Mouse (Mus musculus): ENCODE data around the gene Cerkl. TPM values are rescaled to one million over a fixed set of nuclear protein-coding genes. Genes with fewer than 3 reads are reported as not detected.

Gene Cerkl
- total and polyA plus RNA-seq, 2 experiments from 2014 or later = 0.11 to 1.5 TPM

DNA sequence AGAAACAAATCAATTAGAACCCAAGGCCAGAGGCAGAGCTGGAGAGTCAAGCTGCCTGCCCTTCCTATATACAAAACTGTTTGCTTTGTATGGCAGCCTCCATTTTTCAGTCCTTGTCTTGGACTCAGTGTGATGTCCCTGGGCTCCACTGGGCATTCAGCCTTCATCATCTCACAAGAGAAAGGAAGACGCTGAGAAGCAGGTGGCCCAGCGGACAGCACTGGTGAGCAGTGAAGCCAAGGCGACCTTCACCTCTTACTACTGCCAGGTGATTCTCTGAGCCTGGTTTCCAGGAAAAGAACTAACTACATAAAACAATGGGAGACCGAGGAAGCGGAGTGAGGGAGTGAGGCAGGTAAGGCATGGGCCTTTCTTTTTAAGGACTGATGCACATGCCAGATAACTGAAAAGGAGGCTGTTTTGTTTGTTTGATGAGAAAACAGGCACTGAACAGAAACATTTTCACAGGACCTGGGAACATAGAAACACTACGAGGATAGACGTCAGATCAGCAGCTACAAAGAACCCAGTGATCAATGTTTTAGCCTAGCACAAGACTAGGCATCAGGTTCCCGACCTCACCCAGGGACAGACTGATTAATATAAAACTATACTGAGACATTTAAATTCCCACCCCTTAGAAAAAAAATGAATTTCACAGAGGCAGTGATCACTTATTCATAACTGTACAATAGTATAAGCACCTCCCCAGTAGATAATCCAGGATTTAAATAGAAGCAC is 78.1 kb downstream of the Cerkl start:
- DNase-seq (ENCODE audit: low spot score) = no peak
- no peaks in the 10 kb centered on the region for H3K9me3 ChIP-seq (ENCODE audit: low read length)
- no peaks in the 10 kb centered on the region for H3K27me3 ChIP-seq (ENCODE audit: insufficient read depth, low read length)
- no peak overlapping the region for H3K4me3 ChIP-seq (ENCODE audit: low read depth, low read length)
- H3K4me2 ChIP-seq (ENCODE audit: low read depth, low read length, poor library complexity, severe bottlenecking) = no peak overlapping the region
- TF ChIP-seq CTCF (IDR thresholded peaks at IDR 0.05) = no peak
- H3K9ac ChIP-seq (replicated peaks; ENCODE audit: low read length, poor library complexity, severe bottlenecking) = no peak overlapping the region
- no peak overlapping the region for H3K27ac ChIP-seq (ENCODE audit: low read depth, low read length)
- no peaks in the 10 kb centered on the region for H3K36me3 ChIP-seq (ENCODE audit: insufficient read depth, low read length)
- no peaks in the 10 kb centered on the region for H3K4me1 ChIP-seq (ENCODE audit: insufficient read depth, low read length)
- WGBS = 57% methylated on average over 8 of the region's 8 CpGs
- ATAC-seq (ENCODE audit: low FRiP score) = no peak

DNA sequence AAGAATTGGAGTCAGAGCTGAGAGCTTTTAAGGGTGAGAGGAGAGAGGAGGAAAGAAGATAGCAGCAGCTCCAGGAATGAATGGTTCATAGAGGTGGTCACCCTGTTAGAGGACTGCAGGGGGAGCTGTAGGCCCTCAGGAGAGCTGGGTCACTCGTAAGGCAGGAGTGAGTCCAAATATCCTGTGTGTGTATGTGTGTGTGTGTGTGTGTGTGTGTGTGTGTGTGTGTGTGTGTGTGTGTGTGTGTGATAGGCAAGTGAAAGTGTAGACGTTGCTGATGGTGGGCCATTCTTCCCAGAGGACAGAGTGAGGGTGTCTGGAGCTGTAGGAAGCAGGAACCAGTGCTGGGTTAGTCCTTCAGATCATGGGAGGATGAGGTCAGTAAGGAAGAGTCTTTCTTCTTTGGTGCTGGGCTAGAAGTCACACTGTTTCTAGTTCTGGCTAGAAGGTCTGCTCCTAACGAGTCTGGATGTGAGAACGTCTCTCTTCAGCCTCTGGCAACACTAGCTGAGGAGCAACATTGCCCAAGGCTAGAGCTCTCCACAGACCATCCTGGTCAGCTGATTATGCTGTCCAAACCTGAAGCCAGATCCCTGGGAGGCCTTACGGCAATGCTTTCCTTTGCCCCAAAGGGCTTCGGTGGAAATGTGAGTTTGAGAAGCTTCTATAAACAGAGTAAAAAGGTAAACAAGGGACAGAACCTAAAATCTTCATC is 83.9 kb downstream of the Cerkl start:
- no peaks in the 10 kb centered on the region for H3K4me1 ChIP-seq (ENCODE audit: insufficient read depth, low read length)
- no peak overlapping the region for H3K4me3 ChIP-seq (ENCODE audit: low read depth, low read length)
- H3K9me3 ChIP-seq (ENCODE audit: low read length) = no peaks in the 10 kb centered on the region
- H3K4me2 ChIP-seq (ENCODE audit: low read depth, low read length, poor library complexity, severe bottlenecking) = no peak overlapping the region
- ATAC-seq (ENCODE audit: low FRiP score) (no peak), DNase-seq (ENCODE audit: low spot score) (peak; percentile 42)
- no peak overlapping the region for H3K9ac ChIP-seq (replicated peaks; ENCODE audit: low read length, poor library complexity, severe bottlenecking)
- no peaks in the 10 kb centered on the region for H3K27me3 ChIP-seq (ENCODE audit: insufficient read depth, low read length)
- WGBS = 49% methylated on average over 6 of the region's 6 CpGs
- H3K36me3 ChIP-seq (ENCODE audit: insufficient read depth, low read length) = no peaks in the 10 kb centered on the region
- peak; percentile 53 for TF ChIP-seq CTCF (IDR thresholded peaks at IDR 0.05)
- no peak overlapping the region for H3K27ac ChIP-seq (ENCODE audit: low read depth, low read length)

DNA sequence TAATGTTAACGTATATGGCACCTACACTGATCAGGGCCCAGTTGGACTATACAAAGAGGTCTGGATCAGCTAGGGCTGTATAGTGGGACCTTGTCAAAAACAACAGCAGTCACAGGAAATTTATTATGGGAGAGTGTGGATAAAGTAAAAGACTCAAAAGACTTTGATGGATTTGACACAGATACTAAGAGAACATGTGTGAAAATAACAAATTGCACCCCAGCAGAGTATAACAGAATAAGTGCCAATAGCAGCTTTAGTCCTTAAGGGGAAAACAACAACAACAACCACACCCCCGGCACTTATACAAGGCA is 84.5 kb downstream of the Cerkl start:
- H3K27ac ChIP-seq (ENCODE audit: low read depth, low read length) = no peak overlapping the region
- no peaks in the 10 kb centered on the region for H3K36me3 ChIP-seq (ENCODE audit: insufficient read depth, low read length)
- no peaks in the 10 kb centered on the region for H3K4me1 ChIP-seq (ENCODE audit: insufficient read depth, low read length)
- no peak for DNase-seq (ENCODE audit: low spot score)
- H3K27me3 ChIP-seq (ENCODE audit: insufficient read depth, low read length) = no peaks in the 10 kb centered on the region
- 79% methylated on average over 2 of the region's 2 CpGs for WGBS
- ATAC-seq (ENCODE audit: low FRiP score) = no peak
- H3K4me2 ChIP-seq (ENCODE audit: low read depth, low read length, poor library complexity, severe bottlenecking) = no peak overlapping the region
- no peak overlapping the region for H3K9ac ChIP-seq (replicated peaks; ENCODE audit: low read length, poor library complexity, severe bottlenecking)
- TF ChIP-seq CTCF (IDR thresholded peaks at IDR 0.05) = no peak
- no peak overlapping the region for H3K4me3 ChIP-seq (ENCODE audit: low read depth, low read length)
- H3K9me3 ChIP-seq (ENCODE audit: low read length) = no peaks in the 10 kb centered on the region

DNA sequence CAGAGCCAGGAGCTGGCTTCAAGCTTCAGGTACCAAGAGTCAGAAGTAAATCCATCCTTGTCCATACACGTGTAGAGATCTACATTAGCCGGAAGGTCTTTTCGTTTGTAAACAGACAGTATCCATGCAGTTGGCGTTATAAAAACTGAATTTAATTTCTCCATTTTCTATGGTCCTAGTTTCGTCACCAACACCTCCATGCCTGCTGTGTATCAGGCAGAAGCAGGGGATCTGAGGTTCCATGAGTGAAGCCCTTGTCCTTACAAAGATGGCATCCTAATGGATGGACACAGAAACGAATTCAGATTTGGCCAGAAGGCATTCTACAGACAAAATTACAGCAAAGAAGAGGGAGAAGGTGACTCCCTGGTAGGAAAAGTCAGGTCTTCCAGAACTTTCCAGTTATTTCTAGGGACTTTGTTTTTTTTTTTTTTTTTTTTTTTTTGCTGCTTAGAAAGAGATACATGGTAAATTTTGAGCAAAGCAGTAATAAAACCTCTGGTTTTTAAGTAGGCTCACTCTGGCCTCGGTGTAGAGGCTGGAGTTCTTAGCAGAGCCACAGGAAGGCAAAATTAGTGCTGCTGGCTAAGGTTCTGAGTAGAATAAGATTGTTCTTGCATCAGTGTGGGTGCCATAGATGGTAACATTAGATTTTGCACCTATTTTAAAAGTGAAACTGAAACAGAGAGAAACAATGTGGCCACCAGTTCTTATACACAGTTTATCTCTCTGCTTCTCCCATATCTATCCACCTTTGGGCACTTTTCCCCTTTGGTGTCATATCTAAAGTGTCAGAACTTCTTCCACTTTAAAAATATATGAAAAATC is 85.0 kb downstream of the Cerkl start:
- Histone ChIP-seq H3K4me2 (ENCODE audit: low read depth, low read length, poor library complexity, severe bottlenecking) (no peak overlapping the region), H3K4me1 (ENCODE audit: insufficient read depth, low read length) (no peaks in the 10 kb centered on the region), H3K4me3 (ENCODE audit: low read depth, low read length) (no peak overlapping the region), H3K36me3 (ENCODE audit: insufficient read depth, low read length) (no peaks in the 10 kb centered on the region), H3K27ac (ENCODE audit: low read depth, low read length) (no peak overlapping the region), H3K9ac (replicated peaks; ENCODE audit: low read length, poor library complexity, severe bottlenecking) (no peak overlapping the region), H3K9me3 (ENCODE audit: low read length) (no peaks in the 10 kb centered on the region), H3K27me3 (ENCODE audit: insufficient read depth, low read length) (no peaks in the 10 kb centered on the region)
- no peak for TF ChIP-seq CTCF (IDR thresholded peaks at IDR 0.05)
- ATAC-seq (ENCODE audit: low FRiP score) (no peak), DNase-seq (ENCODE audit: low spot score) (no peak)
- 90% methylated on average over 7 of the region's 7 CpGs for WGBS

DNA sequence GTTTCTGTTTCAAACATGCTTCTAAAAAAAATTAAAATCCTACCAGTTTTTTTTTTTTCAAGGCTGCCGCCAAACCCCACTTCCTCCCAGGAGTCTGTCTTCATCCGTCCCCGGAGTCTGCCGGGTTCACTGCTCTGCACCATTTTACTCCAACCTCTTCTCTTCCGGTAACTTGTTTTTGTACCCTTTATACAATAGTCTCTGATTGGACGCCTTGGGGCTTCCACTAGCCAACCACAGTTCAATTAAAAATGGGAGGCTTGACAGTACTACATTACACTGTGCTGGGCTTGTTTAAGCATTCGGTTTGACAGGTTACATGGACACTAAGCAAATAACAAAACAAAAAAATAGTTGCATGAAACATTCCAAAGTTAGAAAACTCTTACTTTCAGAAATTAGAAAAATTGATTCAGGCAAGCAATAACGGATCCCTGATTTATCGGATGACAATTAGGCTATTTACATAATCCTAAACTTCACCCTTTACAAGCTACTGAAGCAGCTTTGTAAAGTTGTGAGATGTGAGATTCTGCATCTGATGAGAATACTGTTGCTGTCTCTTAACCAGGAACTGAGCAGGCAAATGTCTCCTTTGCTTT is 85.8 kb downstream of the Cerkl start:
- Histone ChIP-seq H3K36me3 (ENCODE audit: insufficient read depth, low read length) (no peaks in the 10 kb centered on the region), H3K4me3 (ENCODE audit: low read depth, low read length) (no peak overlapping the region), H3K9me3 (ENCODE audit: low read length) (no peaks in the 10 kb centered on the region), H3K27ac (ENCODE audit: low read depth, low read length) (no peak overlapping the region), H3K4me2 (ENCODE audit: low read depth, low read length, poor library complexity, severe bottlenecking) (no peak overlapping the region), H3K27me3 (ENCODE audit: insufficient read depth, low read length) (no peaks in the 10 kb centered on the region), H3K4me1 (ENCODE audit: insufficient read depth, low read length) (no peaks in the 10 kb centered on the region), H3K9ac (replicated peaks; ENCODE audit: low read length, poor library complexity, severe bottlenecking) (no peak overlapping the region)
- WGBS = 86% methylated on average over 9 of the region's 9 CpGs
- no peak for TF ChIP-seq CTCF (IDR thresholded peaks at IDR 0.05)
- DNase-seq (ENCODE audit: low spot score) (no peak), ATAC-seq (ENCODE audit: low FRiP score) (no peak)
